Mouse (Mus musculus) T-cell, adult 66 days (primary cell): ENCODE results near the gene Vmn1r189. TPM values are rescaled to one million over a fixed set of nuclear protein-coding genes. Genes with fewer than 3 reads are reported as not detected.

ENCODE experiments used
- total RNA-seq, 2 experiments: library from RNA; stranded (reverse); gene quantifications; 3 replicates in 1 of 2; 4 replicates in 1 of 2; pipeline ENCODE4 v1.2.4; 2023

Vmn1r189 gene
- not detected for total RNA-seq

GRCm38 (mm10) chr13:22105724-22106123 is at the start of gene Vmn1r189:
Vmn1r189 (minus strand) TSS chr13:22105824.

GRCm38 (mm10) chr13:22084140-22084539 is 21.5 kb downstream of the Vmn1r189 start, which contains the start of gene Vmn1r188:
Vmn1r188 (plus strand) TSS chr13:22084440.

Other genes with a start within 250 kb of the Vmn1r189 start
- gene Zfp184, start 160.7 kb downstream of the Vmn1r189 start, total RNA-seq, result under 1 TPM; 0.36 to 0.67 TPM
- gene Pom121l2, start 124.6 kb downstream of the Vmn1r189 start, total RNA-seq, result not detected
- gene Prss16, start 96.1 kb downstream of the Vmn1r189 start, total RNA-seq, result under 1 TPM in 1 of 2 experiments, not detected in 1; 0.93 TPM
- 10 to 100 TPM in 1 of 2 experiments, 1 to 10 TPM in 1; 9.5 to 83.4 TPM for gene Hist1h2ah, start 70.3 kb downstream of the Vmn1r189 start, total RNA-seq
- gene Hist1h2bk, start 70.0 kb downstream of the Vmn1r189 start, total RNA-seq, result 100 to 1,000 TPM in 1 of 2 experiments, 10 to 100 TPM in 1; 47.4 to 137 TPM
- gene Hist1h4i, start 64.5 kb downstream of the Vmn1r189 start, total RNA-seq, result 100 to 1,000 TPM in 1 of 2 experiments, 10 to 100 TPM in 1; 55.8 to 104 TPM
- 100 to 1,000 TPM in 1 of 2 experiments, 10 to 100 TPM in 1; 44.9 to 107 TPM for gene Hist1h2ag, start 62.9 kb downstream of the Vmn1r189 start, total RNA-seq
- gene Hist1h2bj, start 62.6 kb downstream of the Vmn1r189 start, total RNA-seq, result 10 to 100 TPM; 39.1 to 88.2 TPM
- not detected for gene Vmn1r188, start 21.4 kb downstream of the Vmn1r189 start, total RNA-seq
- not detected for gene Vmn1r191, start 78.1 kb upstream of the Vmn1r189 start, total RNA-seq
- gene Vmn1r192, start 85.3 kb upstream of the Vmn1r189 start, total RNA-seq, result not detected
- gene Vmn1r193, start 117.3 kb upstream of the Vmn1r189 start, total RNA-seq, result not detected
- not detected for gene Vmn1r194, start 138.4 kb upstream of the Vmn1r189 start, total RNA-seq
- not detected for gene Vmn1r195, start 164.7 kb upstream of the Vmn1r189 start, total RNA-seq
- gene Vmn1r196, start 184.1 kb upstream of the Vmn1r189 start, total RNA-seq, result not detected
- not detected for gene Vmn1r197, start 218.8 kb upstream of the Vmn1r189 start, total RNA-seq
- gene Vmn1r198, start 244.5 kb upstream of the Vmn1r189 start, total RNA-seq, result not detected